Mouse (Mus musculus) testis, adult 2 months (tissue): ENCODE measurements around the gene Gabrb1. TPM values are rescaled to one million over a fixed set of nuclear protein-coding genes. Genes with fewer than 3 reads are reported as not detected.

Source experiments
- H3K27ac ChIP-seq: fragments of 200-500 bp; 2 replicates; pipeline ENCODE4 v1.5.1; 2012; ENCODE audit warnings: low read depth, low read length; ENCODE audit not compliant: control insufficient read depth, insufficient read depth
- H3K27me3 ChIP-seq: fragments of 200-500 bp; 2 replicates; pipeline ENCODE4 v1.6.1; 2012; ENCODE audit warnings: mild to moderate bottlenecking, low read length, moderate library complexity; ENCODE audit not compliant: control insufficient read depth, insufficient read depth
- H3K36me3 ChIP-seq: fragments of 200-500 bp; 2 replicates; pipeline ENCODE4 v1.6.1; 2012; ENCODE audit warnings: mild to moderate bottlenecking, low read length; ENCODE audit not compliant: control insufficient read depth, insufficient read depth
- H3K4me1 ChIP-seq: fragments of 200-500 bp; 2 replicates; pipeline ENCODE4 v1.6.1; 2012; ENCODE audit warnings: low read length; ENCODE audit not compliant: control insufficient read depth, insufficient read depth
- H3K4me3 ChIP-seq: fragments of 200-500 bp; 2 replicates; pipeline ENCODE4 v1.5.1; 2012; ENCODE audit warnings: low read depth, mild to moderate bottlenecking, low read length, moderate library complexity, mixed read lengths; ENCODE audit not compliant: control insufficient read depth
- CTCF ChIP-seq: fragments of 200-500 bp; IDR thresholded peaks from 2 replicates; pipeline ENCODE4 v1.5.1; 2012; ENCODE audit warnings: low read depth, mild to moderate bottlenecking, inconsistent platforms, low read length, moderate library complexity; ENCODE audit not compliant: control insufficient read depth, insufficient read depth, insufficient replicate concordance
- POLR2A ChIP-seq: fragments of 200-500 bp; IDR thresholded peaks from 2 replicates; pipeline ENCODE4 v1.6.1; 2012; ENCODE audit warnings: low read depth, mild to moderate bottlenecking, inconsistent platforms, low read length, moderate library complexity; ENCODE audit not compliant: control insufficient read depth
- polyA plus RNA-seq: library from polyadenylated mRNA; depleted of rRNA; stranded (reverse); fragments of >200 nt; gene quantifications from 2 replicates; pipeline ENCODE4 v1.2.3, GENCODE M21; 2012; rRNA removed

Gene Gabrb1
- 0.11 and 0.35 TPM in 2 replicates for polyA plus RNA-seq

DNA sequence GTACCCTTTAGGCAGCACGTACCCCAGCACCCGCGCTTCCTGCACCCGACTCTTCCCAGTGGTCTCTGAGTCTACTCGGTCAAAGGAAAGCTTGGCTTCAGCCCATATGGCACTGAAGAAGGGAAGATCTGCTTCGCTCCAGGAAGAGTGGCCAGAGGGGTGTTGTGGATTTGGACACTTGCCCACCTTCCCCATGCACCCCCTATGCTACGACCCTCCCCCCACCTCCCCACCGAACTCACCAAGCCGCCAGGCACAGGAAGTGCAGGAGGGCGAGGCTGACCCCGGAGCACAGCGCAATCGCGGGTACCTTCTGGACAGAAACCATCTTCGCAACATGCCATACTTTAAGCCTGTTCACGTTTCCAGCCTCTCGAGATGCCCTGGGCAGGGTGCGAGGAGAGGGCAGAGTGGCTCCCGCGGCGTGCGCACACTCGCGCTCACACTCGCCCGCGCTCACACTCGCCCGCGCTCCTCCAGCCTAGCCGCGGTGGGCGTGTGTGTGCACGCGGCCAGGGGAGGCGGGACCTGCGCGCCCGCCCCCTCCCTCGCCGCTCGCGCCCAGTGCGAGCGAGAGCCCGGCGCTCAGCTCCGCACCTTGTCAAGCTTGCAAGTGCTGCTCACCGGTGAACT is at the start of gene Gabrb1:
TSS of gene Gabrb1 (plus strand) at position 632 of the 633 bp plus-strand sequence.
- Histone ChIP-seq H3K4me3 (peak within 1 kb of the TSS; percentile 72), H3K36me3 (no peaks in the 10 kb centered on the region), H3K27me3 (no peaks in the 10 kb centered on the region), H3K27ac (no peak within 1 kb of the TSS), H3K4me1 (peaks cover 4% of the 10 kb centered on the region; the same call in 1 of the 2 replicates)
- no peak for TF ChIP-seq POLR2A

DNA sequence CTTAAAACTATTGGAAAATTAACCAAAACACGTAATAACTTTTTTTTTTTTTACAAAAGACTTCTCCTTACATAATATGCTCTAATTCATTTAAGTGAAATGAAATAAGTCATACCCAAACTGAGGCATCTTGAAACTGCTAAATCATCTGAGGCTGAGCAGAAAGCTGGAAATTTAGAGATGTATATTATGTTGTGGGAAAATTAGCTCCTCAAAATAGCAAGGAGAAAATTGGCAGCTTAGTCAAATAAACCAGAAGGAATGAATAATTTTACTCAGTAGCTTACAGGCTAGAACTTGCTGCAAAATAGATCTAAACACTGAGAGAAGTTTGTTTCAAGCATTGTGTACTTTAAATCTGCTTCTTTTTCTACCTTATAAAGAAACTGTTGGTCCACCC is 49.2 kb upstream of the Gabrb1 start:
- H3K27me3 ChIP-seq = no peaks in the 10 kb centered on the region

DNA sequence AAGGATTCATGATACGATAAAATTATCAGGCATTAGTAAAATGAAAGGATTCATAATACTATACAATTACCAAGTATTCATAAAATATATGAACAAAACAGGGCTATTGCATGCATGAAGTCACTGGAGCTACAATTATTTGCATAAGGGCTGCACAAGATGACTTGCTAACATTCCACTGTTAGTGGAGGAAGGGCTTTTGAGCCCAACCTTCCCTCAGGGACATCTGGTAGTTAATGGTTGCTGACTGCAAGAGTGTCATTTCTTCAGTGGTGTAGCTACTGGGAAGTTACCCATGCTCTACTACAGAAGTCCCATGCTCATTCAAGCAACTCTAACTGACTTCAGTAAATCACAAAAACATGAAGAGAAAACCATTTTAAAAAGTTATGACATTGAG is 43.6 kb upstream of the Gabrb1 start:
- H3K4me3 ChIP-seq = no peak overlapping the region
- H3K36me3 ChIP-seq = no peaks in the 10 kb centered on the region
- no peak for TF ChIP-seq POLR2A
- H3K4me1 ChIP-seq = no peaks in the 10 kb centered on the region
- H3K27ac ChIP-seq = no peak overlapping the region
- H3K27me3 ChIP-seq = no peaks in the 10 kb centered on the region

More for the DNA sequence above, 49.2 kb upstream of the Gabrb1 start:
- H3K4me3 ChIP-seq = no peak overlapping the region
- H3K27ac ChIP-seq = no peak overlapping the region
- H3K36me3 ChIP-seq = no peaks in the 10 kb centered on the region
- no peak for TF ChIP-seq CTCF
- no peak for TF ChIP-seq POLR2A
- H3K4me1 ChIP-seq = no peaks in the 10 kb centered on the region

DNA sequence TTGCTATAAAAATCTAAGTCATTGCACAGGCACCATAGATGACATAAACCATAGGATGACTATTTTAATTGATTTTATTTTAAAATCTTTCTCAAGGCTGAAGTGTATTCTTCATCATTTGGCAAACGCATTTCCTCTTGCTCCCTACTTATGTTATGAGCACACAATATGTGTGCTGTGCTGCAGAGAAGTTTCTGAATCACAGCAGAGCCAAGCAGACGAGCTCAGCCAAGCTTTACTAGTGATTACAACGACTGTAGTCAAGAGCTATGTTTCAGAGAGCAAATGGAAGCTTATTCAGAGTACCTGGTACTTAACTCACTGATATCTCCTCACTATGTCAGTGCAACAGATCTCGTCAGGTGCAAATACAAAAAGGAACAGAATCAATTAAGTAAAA is 41.2 kb upstream of the Gabrb1 start:
- no peaks in the 10 kb centered on the region for H3K4me1 ChIP-seq
- TF ChIP-seq CTCF (no peak), POLR2A (no peak)

DNA sequence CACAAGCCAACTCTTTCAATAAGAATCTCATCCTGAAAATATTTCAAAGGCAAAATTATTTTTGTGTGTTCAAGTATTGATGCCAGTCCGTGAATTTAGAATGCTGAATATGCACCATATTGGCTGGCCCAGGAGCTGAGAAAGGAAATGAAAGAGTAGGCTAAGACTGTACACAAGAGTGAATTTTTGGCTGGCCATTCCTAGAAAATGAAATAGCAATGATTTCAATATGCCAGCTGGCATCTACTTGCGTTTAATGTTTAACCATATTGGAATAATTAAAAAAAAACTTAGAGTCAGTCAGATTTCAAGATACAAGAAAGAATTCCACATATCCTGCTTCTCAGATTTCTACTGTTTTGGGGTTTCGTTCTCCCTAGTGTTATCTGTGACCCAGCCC is 30.1 kb upstream of the Gabrb1 start:
- Histone ChIP-seq H3K36me3 (no peaks in the 10 kb centered on the region), H3K27ac (no peak overlapping the region), H3K27me3 (no peaks in the 10 kb centered on the region), H3K4me3 (no peak overlapping the region), H3K4me1 (no peaks in the 10 kb centered on the region)
- TF ChIP-seq CTCF = no peak
- TF ChIP-seq POLR2A = no peak

More for the DNA sequence above, 41.2 kb upstream of the Gabrb1 start:
- Histone ChIP-seq H3K27me3 (no peaks in the 10 kb centered on the region), H3K36me3 (no peaks in the 10 kb centered on the region), H3K4me3 (no peak overlapping the region), H3K27ac (no peak overlapping the region)

DNA sequence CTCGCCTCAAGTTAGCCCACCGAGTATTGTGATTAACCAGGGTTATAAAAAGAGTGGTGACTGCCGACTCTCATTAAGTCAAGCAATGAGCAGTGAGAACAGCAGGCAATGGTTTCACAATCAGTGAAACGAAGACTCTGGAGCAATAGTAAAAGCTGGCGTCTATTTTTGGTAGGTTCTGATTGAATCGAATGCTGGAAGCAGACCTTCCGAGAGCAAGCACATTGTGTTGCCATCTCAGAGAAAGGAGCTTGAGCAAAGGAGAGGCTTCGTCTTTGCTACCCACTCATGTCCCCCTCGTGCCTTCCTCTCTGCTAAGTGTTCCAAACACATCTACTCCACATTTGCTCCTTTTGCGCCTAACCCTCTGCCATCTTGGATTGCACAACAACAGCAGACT is 18.1 kb upstream of the Gabrb1 start:
- no peak overlapping the region for H3K4me3 ChIP-seq
- H3K27me3 ChIP-seq = no peaks in the 10 kb centered on the region
- no peak overlapping the region for H3K27ac ChIP-seq
- H3K36me3 ChIP-seq = no peaks in the 10 kb centered on the region
- no peaks in the 10 kb centered on the region for H3K4me1 ChIP-seq
- no peak for TF ChIP-seq POLR2A
- no peak for TF ChIP-seq CTCF

DNA sequence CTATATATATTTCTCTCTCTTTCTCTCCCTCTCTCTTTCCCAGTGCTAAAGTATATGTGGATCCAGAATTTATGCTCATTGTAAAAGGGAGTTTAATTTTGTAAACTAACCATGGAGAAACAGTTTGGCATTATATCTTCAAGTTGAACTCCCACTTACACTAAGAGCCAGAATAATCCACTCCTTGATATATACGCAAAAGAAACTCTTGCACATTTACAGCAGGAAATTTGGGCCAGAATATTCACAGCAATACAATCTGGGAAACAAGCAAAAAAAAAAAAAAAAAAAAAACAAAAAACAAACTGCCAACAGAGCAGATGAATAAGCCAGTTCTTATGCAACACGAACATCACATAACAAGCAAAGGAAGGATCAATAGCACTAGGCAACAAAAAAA is 9.8 kb upstream of the Gabrb1 start:
- H3K27me3 ChIP-seq = no peaks in the 10 kb centered on the region
- no peaks in the 10 kb centered on the region for H3K4me1 ChIP-seq
- no peaks in the 10 kb centered on the region for H3K36me3 ChIP-seq
- H3K4me3 ChIP-seq = no peak overlapping the region
- TF ChIP-seq CTCF (no peak), POLR2A (no peak)
- no peak overlapping the region for H3K27ac ChIP-seq

DNA sequence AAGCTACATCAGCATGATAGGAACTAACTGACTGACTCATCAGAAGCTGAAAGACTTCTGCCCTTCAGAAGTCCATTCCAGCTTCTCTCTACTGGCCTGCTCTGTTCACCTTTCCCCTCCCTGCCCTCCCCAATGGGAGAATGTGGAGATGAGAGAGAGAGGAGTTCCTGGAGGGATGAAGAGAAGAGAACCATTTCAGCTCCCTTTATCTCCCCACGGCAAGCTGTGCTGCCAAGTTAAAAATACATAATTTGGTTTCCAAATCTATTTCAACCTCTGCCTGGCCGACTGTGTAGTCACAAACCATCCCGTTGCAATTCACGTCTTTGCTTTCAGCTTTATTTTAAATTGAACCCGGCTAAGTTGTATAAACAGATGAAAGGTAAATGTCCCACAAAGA is 3.9 kb upstream of the Gabrb1 start:
- Histone ChIP-seq H3K27me3 (no peaks in the 10 kb centered on the region), H3K4me1 (peaks cover 4% of the 10 kb centered on the region; the same call in 1 of the 2 replicates), H3K4me3 (no peak overlapping the region), H3K27ac (no peak overlapping the region), H3K36me3 (no peaks in the 10 kb centered on the region)
- TF ChIP-seq CTCF (no peak), POLR2A (no peak)
